Mouse (Mus musculus) embryo, embryonic 10.5 days (tissue): ENCODE measurements around the gene Tgm2.
A peak's percentile ranks its signal among the peaks of the same experiment; 100 is the strongest.

Experiments used
- DNase-seq: peaks from one replicate; pipeline ENCODE4 v3.0.0-alpha.2; 2015; ENCODE audit warnings: low spot score

Tgm2 gene

GRCm38 (mm10) chr2:158115838-158116453, 30.3 kb downstream of the Tgm2 start:
- DNase-seq: no peak

- DNase-seq: no peak
Observed at GRCm38 (mm10) chr2:158114931-158115330, 31.3 kb downstream of the Tgm2 start.

- peak; percentile 19 for DNase-seq
Observed at GRCm38 (mm10) chr2:158113591-158114257, 32.5 kb downstream of the Tgm2 start.

- no peak for DNase-seq
Observed at GRCm38 (mm10) chr2:158109516-158109915, 36.7 kb downstream of the Tgm2 start.

GRCm38 (mm10) chr2:158106947-158107587, 39.2 kb downstream of the Tgm2 start:
- peak; percentile 82 for DNase-seq

GRCm38 (mm10) chr2:158105605-158106004, 40.6 kb downstream of the Tgm2 start:
- DNase-seq: no peak

- DNase-seq: no peak
Observed at GRCm38 (mm10) chr2:158104966-158105365, 41.3 kb downstream of the Tgm2 start.

- no peak for DNase-seq
Observed at GRCm38 (mm10) chr2:158101768-158102167, 44.5 kb downstream of the Tgm2 start.

GRCm38 (mm10) chr2:158099537-158099936, 46.7 kb downstream of the Tgm2 start:
- DNase-seq: no peak

- DNase-seq: no peak
Observed at GRCm38 (mm10) chr2:158098730-158099129, 47.5 kb downstream of the Tgm2 start.

GRCm38 (mm10) chr2:158097071-158097470, 49.2 kb downstream of the Tgm2 start:
- DNase-seq: no peak

GRCm38 (mm10) chr2:158094846-158095245, 51.4 kb downstream of the Tgm2 start:
- no peak for DNase-seq

- no peak for DNase-seq
Observed at GRCm38 (mm10) chr2:158094300-158094699, 51.9 kb downstream of the Tgm2 start.

- no peak for DNase-seq
Observed at GRCm38 (mm10) chr2:158093345-158093744, 52.9 kb downstream of the Tgm2 start.

- DNase-seq: no peak
Observed at GRCm38 (mm10) chr2:158090096-158090495, 56.1 kb downstream of the Tgm2 start.

GRCm38 (mm10) chr2:158084486-158084885, 61.8 kb downstream of the Tgm2 start:
- DNase-seq: no peak

GRCm38 (mm10) chr2:158080622-158081241, 65.5 kb downstream of the Tgm2 start:
- DNase-seq: no peak

GRCm38 (mm10) chr2:158079843-158080395, 66.3 kb downstream of the Tgm2 start:
- DNase-seq: no peak

- DNase-seq: no peak
Observed at GRCm38 (mm10) chr2:158078971-158079370, 67.3 kb downstream of the Tgm2 start.

- DNase-seq: no peak
Observed at GRCm38 (mm10) chr2:158077981-158078380, 68.3 kb downstream of the Tgm2 start.

GRCm38 (mm10) chr2:158076690-158077089, 69.5 kb downstream of the Tgm2 start:
- no peak for DNase-seq

- DNase-seq: no peak
Observed at GRCm38 (mm10) chr2:158074835-158075234, 71.4 kb downstream of the Tgm2 start.

- DNase-seq: no peak
Observed at GRCm38 (mm10) chr2:158071633-158071995, 74.6 kb downstream of the Tgm2 start.
